Mouse (Mus musculus): Measurements from ENCODE around the gene Cdkn2a. TPM values are rescaled to one million over a fixed set of nuclear protein-coding genes. Genes with fewer than 3 reads are reported as not detected.

Cdkn2a gene
- polyA plus RNA-seq, 1 experiment, result not detected

- TF ChIP-seq USF1 (IDR thresholded peaks at IDR 0.05; ENCODE audit: low read depth) (no peak), FOSL1 (IDR thresholded peaks at IDR 0.05; ENCODE audit: insufficient read depth, low read length, poor library complexity, severe bottlenecking) (no peak), CEBPB (IDR thresholded peaks at IDR 0.05; ENCODE audit: low read depth) (no peak)
- no peak overlapping the region for H3ac ChIP-seq (ENCODE audit: control insufficient read depth, insufficient read length, low read depth)
- no peak overlapping the region for H3K4me3 ChIP-seq (ENCODE audit: insufficient read depth, poor library complexity, severe bottlenecking)
- no peaks in the 10 kb centered on the region for H3K79me2 ChIP-seq (ENCODE audit: control insufficient read depth, insufficient read depth)
- no peaks in the 10 kb centered on the region for H3K79me3 ChIP-seq (ENCODE audit: low read depth)
- H3K36me3 ChIP-seq (ENCODE audit: control insufficient read depth, insufficient read depth), result no peaks in the 10 kb centered on the region
- H3K27me3 ChIP-seq (ENCODE audit: control insufficient read depth, insufficient read depth, insufficient read length), result no peaks in the 10 kb centered on the region
Observed at GRCm38 (mm10) chr4:89285688-89286087, 8.8 kb downstream of the Cdkn2a start.

GRCm38 (mm10) chr4:89282661-89283060 is 11.8 kb downstream of the Cdkn2a start:
- no peaks in the 10 kb centered on the region for H3K79me2 ChIP-seq (ENCODE audit: control insufficient read depth, insufficient read depth)

DNA sequence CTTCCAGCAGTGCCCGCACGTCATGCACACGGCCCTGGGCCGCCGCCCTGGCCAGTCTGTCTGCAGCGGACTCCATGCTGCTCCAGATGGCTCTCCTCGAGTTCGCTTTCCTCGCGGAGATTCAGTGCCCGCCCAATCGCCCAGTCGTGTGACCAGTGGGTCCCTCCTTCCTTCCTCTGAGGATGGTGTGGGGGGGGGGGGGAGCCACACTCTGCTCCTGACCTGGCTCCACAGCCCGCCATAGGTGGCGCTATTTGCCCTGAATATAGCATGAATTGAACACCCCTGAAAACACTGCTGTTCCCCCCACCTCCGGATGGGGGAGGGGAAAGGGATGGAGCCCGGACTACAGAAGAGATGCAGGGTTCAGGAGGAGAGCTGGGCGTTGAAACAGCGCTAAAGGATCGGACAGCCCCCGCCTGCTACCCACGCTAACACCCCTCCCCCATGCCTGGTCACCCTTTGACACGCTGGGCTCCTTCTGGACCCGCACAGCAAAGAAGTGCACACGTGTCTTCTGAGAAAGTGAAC is 12.4 kb downstream of the Cdkn2a start:
- H3K27me3 ChIP-seq (ENCODE audit: control insufficient read depth, insufficient read depth, insufficient read length), result no peaks in the 10 kb centered on the region
- no peaks in the 10 kb centered on the region for H3K79me2 ChIP-seq (ENCODE audit: control insufficient read depth, insufficient read depth)
- no peak overlapping the region for H3K4me3 ChIP-seq (ENCODE audit: insufficient read depth, poor library complexity, severe bottlenecking)
- H3K79me3 ChIP-seq (ENCODE audit: low read depth), result no peaks in the 10 kb centered on the region
- no peaks in the 10 kb centered on the region for H3K36me3 ChIP-seq (ENCODE audit: control insufficient read depth, insufficient read depth)
- TF ChIP-seq MYOD1 (IDR thresholded peaks at IDR 0.05; ENCODE audit: control insufficient read depth, insufficient read length, low read depth) (no peak), CTCF (IDR thresholded peaks at IDR 0.05; ENCODE audit: control insufficient read depth, insufficient read depth, insufficient read length) (no peak), USF1 (IDR thresholded peaks at IDR 0.05; ENCODE audit: low read depth) (no peak), MYOG (IDR thresholded peaks at IDR 0.05; ENCODE audit: control insufficient read depth, extremely low read depth, insufficient read length) (no peak), MAX (IDR thresholded peaks at IDR 0.05) (no peak), CEBPB (IDR thresholded peaks at IDR 0.05; ENCODE audit: low read depth) (no peak), FOSL1 (IDR thresholded peaks at IDR 0.05; ENCODE audit: insufficient read depth, low read length, poor library complexity, severe bottlenecking) (no peak)
- H3ac ChIP-seq (ENCODE audit: control insufficient read depth, insufficient read length, low read depth), result no peak overlapping the region

More at GRCm38 (mm10) chr4:89282661-89283060, 11.8 kb downstream of the Cdkn2a start:
- Histone ChIP-seq H3ac (ENCODE audit: control insufficient read depth, insufficient read length, low read depth) (no peak overlapping the region), H3K4me3 (ENCODE audit: insufficient read depth, poor library complexity, severe bottlenecking) (no peak overlapping the region), H3K27me3 (ENCODE audit: control insufficient read depth, insufficient read depth, insufficient read length) (no peaks in the 10 kb centered on the region), H3K79me3 (ENCODE audit: low read depth) (no peaks in the 10 kb centered on the region), H3K36me3 (ENCODE audit: control insufficient read depth, insufficient read depth) (no peaks in the 10 kb centered on the region)
- TF ChIP-seq MAX (IDR thresholded peaks at IDR 0.05) (no peak), CEBPB (IDR thresholded peaks at IDR 0.05; ENCODE audit: low read depth) (no peak), MYOG (IDR thresholded peaks at IDR 0.05; ENCODE audit: control insufficient read depth, extremely low read depth, insufficient read length) (no peak), USF1 (IDR thresholded peaks at IDR 0.05; ENCODE audit: low read depth) (no peak), MYOD1 (IDR thresholded peaks at IDR 0.05; ENCODE audit: control insufficient read depth, insufficient read length, low read depth) (no peak), CTCF (IDR thresholded peaks at IDR 0.05; ENCODE audit: control insufficient read depth, insufficient read depth, insufficient read length) (no peak), FOSL1 (IDR thresholded peaks at IDR 0.05; ENCODE audit: insufficient read depth, low read length, poor library complexity, severe bottlenecking) (no peak)

DNA sequence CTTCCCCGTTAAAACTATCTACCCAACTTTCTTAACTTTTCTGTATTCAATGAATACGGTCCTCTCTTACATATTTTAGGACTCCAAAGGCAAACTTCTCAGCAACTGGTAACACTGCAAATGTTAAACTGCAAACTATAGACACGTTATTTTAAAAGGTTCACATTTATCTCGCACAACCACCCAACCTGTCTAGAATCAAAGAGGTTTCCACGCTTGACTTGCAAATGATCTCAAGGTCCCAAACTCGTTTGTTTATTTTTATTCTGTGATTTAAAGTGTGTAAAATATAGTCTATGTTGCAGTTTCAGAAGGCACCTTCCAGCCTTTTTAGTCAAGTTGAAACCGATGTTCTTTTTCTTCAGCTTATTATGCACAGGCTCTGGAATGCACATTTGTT is 13.2 kb downstream of the Cdkn2a start:
- H3K36me3 ChIP-seq (ENCODE audit: control insufficient read depth, insufficient read depth), result no peaks in the 10 kb centered on the region
- no peaks in the 10 kb centered on the region for H3K27me3 ChIP-seq (ENCODE audit: control insufficient read depth, insufficient read depth, insufficient read length)
- no peak overlapping the region for H3K4me3 ChIP-seq (ENCODE audit: insufficient read depth, poor library complexity, severe bottlenecking)
- TF ChIP-seq USF1 (IDR thresholded peaks at IDR 0.05; ENCODE audit: low read depth) (no peak), CTCF (IDR thresholded peaks at IDR 0.05; ENCODE audit: control insufficient read depth, insufficient read depth, insufficient read length) (no peak), CEBPB (IDR thresholded peaks at IDR 0.05; ENCODE audit: low read depth) (no peak), MYOD1 (IDR thresholded peaks at IDR 0.05; ENCODE audit: control insufficient read depth, insufficient read length, low read depth) (no peak), MYOG (IDR thresholded peaks at IDR 0.05; ENCODE audit: control insufficient read depth, extremely low read depth, insufficient read length) (no peak), MAX (IDR thresholded peaks at IDR 0.05) (no peak), FOSL1 (IDR thresholded peaks at IDR 0.05; ENCODE audit: insufficient read depth, low read length, poor library complexity, severe bottlenecking) (no peak)
- no peaks in the 10 kb centered on the region for H3K79me2 ChIP-seq (ENCODE audit: control insufficient read depth, insufficient read depth)
- H3ac ChIP-seq (ENCODE audit: control insufficient read depth, insufficient read length, low read depth), result no peak overlapping the region
- H3K79me3 ChIP-seq (ENCODE audit: low read depth), result no peaks in the 10 kb centered on the region

- Histone ChIP-seq H3K79me3 (ENCODE audit: low read depth) (no peaks in the 10 kb centered on the region), H3ac (ENCODE audit: control insufficient read depth, insufficient read length, low read depth) (no peak overlapping the region), H3K36me3 (ENCODE audit: control insufficient read depth, insufficient read depth) (no peaks in the 10 kb centered on the region), H3K4me3 (ENCODE audit: insufficient read depth, poor library complexity, severe bottlenecking) (no peak overlapping the region), H3K27me3 (ENCODE audit: control insufficient read depth, insufficient read depth, insufficient read length) (no peaks in the 10 kb centered on the region), H3K79me2 (ENCODE audit: control insufficient read depth, insufficient read depth) (no peaks in the 10 kb centered on the region)
- TF ChIP-seq CTCF (IDR thresholded peaks at IDR 0.05; ENCODE audit: control insufficient read depth, insufficient read depth, insufficient read length) (no peak), FOSL1 (IDR thresholded peaks at IDR 0.05; ENCODE audit: insufficient read depth, low read length, poor library complexity, severe bottlenecking) (no peak), MYOG (IDR thresholded peaks at IDR 0.05; ENCODE audit: control insufficient read depth, extremely low read depth, insufficient read length) (no peak), USF1 (IDR thresholded peaks at IDR 0.05; ENCODE audit: low read depth) (no peak), CEBPB (IDR thresholded peaks at IDR 0.05; ENCODE audit: low read depth) (no peak), MYOD1 (IDR thresholded peaks at IDR 0.05; ENCODE audit: control insufficient read depth, insufficient read length, low read depth) (no peak), MAX (IDR thresholded peaks at IDR 0.05) (no peak)
Observed at GRCm38 (mm10) chr4:89279641-89280040, 14.8 kb downstream of the Cdkn2a start.

DNA sequence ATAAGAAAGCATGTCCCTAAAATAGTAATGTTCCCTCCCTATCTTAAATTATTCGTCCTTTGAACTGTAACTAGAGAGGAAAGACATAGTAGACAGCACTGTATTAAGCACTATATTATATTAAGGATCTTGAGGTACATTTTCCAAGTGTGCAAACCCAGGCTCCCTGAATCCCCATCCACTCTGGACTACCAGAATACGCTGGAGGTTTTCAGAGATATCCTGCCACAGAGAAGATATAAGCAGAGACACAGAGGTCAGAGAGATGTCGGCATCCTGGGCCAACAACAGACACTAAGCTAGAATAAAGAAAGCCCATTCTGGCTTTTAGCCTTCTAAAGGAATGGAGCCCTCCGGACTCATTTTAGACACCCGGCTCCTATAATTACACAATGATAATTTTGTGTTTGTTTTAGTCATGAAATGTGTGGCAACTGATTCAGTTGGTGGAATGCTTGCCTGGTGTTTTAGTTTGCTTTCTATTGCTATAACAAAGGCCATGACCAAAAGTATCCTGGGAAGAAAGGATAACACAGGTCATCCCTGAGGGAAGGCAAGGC is 17.0 kb downstream of the Cdkn2a start:
- H3K79me3 ChIP-seq (ENCODE audit: low read depth), result no peaks in the 10 kb centered on the region
- no peaks in the 10 kb centered on the region for H3K36me3 ChIP-seq (ENCODE audit: control insufficient read depth, insufficient read depth)
- no peak overlapping the region for H3K4me3 ChIP-seq (ENCODE audit: insufficient read depth, poor library complexity, severe bottlenecking)
- H3ac ChIP-seq (ENCODE audit: control insufficient read depth, insufficient read length, low read depth), result no peak overlapping the region
- H3K27me3 ChIP-seq (ENCODE audit: control insufficient read depth, insufficient read depth, insufficient read length), result no peaks in the 10 kb centered on the region
- TF ChIP-seq MYOG (IDR thresholded peaks at IDR 0.05; ENCODE audit: control insufficient read depth, extremely low read depth, insufficient read length), result no peak
- no peak for TF ChIP-seq CEBPB (IDR thresholded peaks at IDR 0.05; ENCODE audit: low read depth)
- no peaks in the 10 kb centered on the region for H3K79me2 ChIP-seq (ENCODE audit: control insufficient read depth, insufficient read depth)
